Mouse (Mus musculus): ENCODE measurements around the gene Cpvl.
A peak's percentile ranks its signal among the peaks of the same experiment; 100 is the strongest.

Cpvl gene

GRCm38 (mm10) chr6:53884931-53885330 lies 93.5 kb downstream of the Cpvl start:
- DNase-seq (ENCODE audit: low spot score), result peak; percentile 53

GRCm38 (mm10) chr6:53884496-53884895 lies 94.0 kb downstream of the Cpvl start:
- no peak for DNase-seq (ENCODE audit: low spot score)

GRCm38 (mm10) chr6:53883405-53883804 lies 95.1 kb downstream of the Cpvl start:
- DNase-seq (ENCODE audit: low spot score), result no peak

GRCm38 (mm10) chr6:53881623-53882022 lies 96.8 kb downstream of the Cpvl start:
- no peak for DNase-seq (ENCODE audit: low spot score)

- no peak for DNase-seq (ENCODE audit: low spot score)
These were observed 97.2 kb downstream of the Cpvl start for GRCm38 (mm10) chr6:53881235-53881606.

- DNase-seq (ENCODE audit: low spot score), result no peak
These were observed 97.8 kb downstream of the Cpvl start for GRCm38 (mm10) chr6:53880530-53881234.

- DNase-seq (ENCODE audit: low spot score), result no peak
These were observed 98.9 kb downstream of the Cpvl start for GRCm38 (mm10) chr6:53879567-53879966.

GRCm38 (mm10) chr6:53874881-53875429 lies 103.5 kb downstream of the Cpvl start:
- no peak for DNase-seq (ENCODE audit: low spot score)

GRCm38 (mm10) chr6:53871903-53872302 lies 106.6 kb downstream of the Cpvl start:
- DNase-seq (ENCODE audit: low spot score), result no peak

- DNase-seq (ENCODE audit: low spot score), result no peak
These were observed 115.5 kb downstream of the Cpvl start for GRCm38 (mm10) chr6:53863011-53863410.

- DNase-seq (ENCODE audit: low spot score), result no peak
These were observed 119.4 kb downstream of the Cpvl start for GRCm38 (mm10) chr6:53859106-53859505.

GRCm38 (mm10) chr6:53857822-53858221 lies 120.6 kb downstream of the Cpvl start:
- no peak for DNase-seq (ENCODE audit: low spot score)

GRCm38 (mm10) chr6:53856775-53857174 lies 121.7 kb downstream of the Cpvl start:
- no peak for DNase-seq (ENCODE audit: low spot score)

GRCm38 (mm10) chr6:53854971-53855856 lies 123.3 kb downstream of the Cpvl start:
- DNase-seq (ENCODE audit: low spot score), result no peak

GRCm38 (mm10) chr6:53854226-53854625 lies 124.2 kb downstream of the Cpvl start:
- DNase-seq (ENCODE audit: low spot score), result no peak

- no peak for DNase-seq (ENCODE audit: low spot score)
These were observed 124.9 kb downstream of the Cpvl start for GRCm38 (mm10) chr6:53853546-53853945.

- DNase-seq (ENCODE audit: low spot score), result no peak
These were observed 133.8 kb downstream of the Cpvl start for GRCm38 (mm10) chr6:53844626-53845025.

GRCm38 (mm10) chr6:53825213-53825612 lies 153.3 kb downstream of the Cpvl start:
- no peak for DNase-seq (ENCODE audit: low spot score)

Data from left cerebral cortex, adult 11 months (tissue).